Mouse (Mus musculus) heart, embryonic 15.5 days (tissue): Measurements from ENCODE around the gene Nim1k. TPM values are rescaled to one million over a fixed set of nuclear protein-coding genes. Genes with fewer than 3 reads are reported as not detected.
"Not testable (repeated sequence)": the region's sequence is repeated elsewhere in the genome, so short reads cannot be mapped to it uniquely, and the experiment has no call there.

Experiments
- ATAC-seq: fragments of 200-750 bp; cut with Nextera tagmentation; replicated peaks from 2 replicates; pipeline ENCODE4 v1.8.0; 2017; ENCODE audit warnings: low read depth, moderate TSS enrichment; ENCODE audit not compliant: insufficient number of reproducible peaks, insufficient read depth, low FRiP score
- H3K27ac ChIP-seq: fragments of 300-500 bp; sonication (generic); 2 replicates; pipeline ENCODE4 v1.5.1; 2015; ENCODE audit warnings: mild to moderate bottlenecking, inconsistent platforms
- H3K27me3 ChIP-seq: fragments of 300-500 bp; sonication (generic); 2 replicates; pipeline ENCODE4 v1.6.1; 2015; ENCODE audit warnings: inconsistent platforms
- H3K36me3 ChIP-seq: fragments of 300-500 bp; sonication (generic); 2 replicates; pipeline ENCODE4 v1.6.1; 2015; ENCODE audit warnings: mild to moderate bottlenecking, inconsistent platforms
- H3K4me1 ChIP-seq: fragments of 300-500 bp; sonication (generic); replicated peaks from 2 replicates; pipeline ENCODE4 v1.6.1; 2015; ENCODE audit warnings: inconsistent platforms
- H3K4me2 ChIP-seq: fragments of 300-500 bp; sonication (generic); 2 replicates; pipeline ENCODE4 v1.6.1; 2015; ENCODE audit warnings: inconsistent platforms, mild to moderate bottlenecking, moderate library complexity
- H3K4me3 ChIP-seq: fragments of 300-500 bp; sonication (generic); 2 replicates; pipeline ENCODE4 v1.5.1; 2015; ENCODE audit warnings: mild to moderate bottlenecking, inconsistent platforms
- H3K9ac ChIP-seq: fragments of 300-500 bp; sonication (generic); 2 replicates; pipeline ENCODE4 v1.6.1; 2015; ENCODE audit warnings: mild to moderate bottlenecking, inconsistent platforms
- H3K9me3 ChIP-seq: fragments of 300-500 bp; sonication (generic); replicated peaks from 2 replicates; pipeline ENCODE4 v1.6.1; 2016; ENCODE audit warnings: inconsistent platforms
- WGBS: fragments of 180-500 bp; shearing (Covaris S2); methylation state at CpG from one replicate; pipeline ENCODE4 v1.1.7; 2015; ENCODE audit warnings: mixed read lengths; 5-methylcytosine and 5-hydroxymethylcytosine counted together
- polyA plus RNA-seq: library from polyadenylated mRNA; unstranded; fragments of >200 nt; fragmentation: Nextera tagmentation; extraction: Ambion mirVana; gene quantifications from 2 replicates; pipeline ENCODE4 v1.2.1, GENCODE M21; 2015

The Nim1k gene
- polyA plus RNA-seq, 1 experiment from 2014 or later: 0.77 TPM

GRCm38 (mm10) chr13:119706278-119706880, 49.3 kb downstream of the Nim1k start:
- H3K4me2 ChIP-seq, H3K9ac ChIP-seq, H3K4me3 ChIP-seq, ATAC-seq, H3K4me1 ChIP-seq, H3K9me3 ChIP-seq, H3K27ac ChIP-seq, H3K27me3 ChIP-seq: not testable (repeated sequence)
- WGBS: 81% methylated on average over 8 of the region's 8 CpGs
- H3K36me3 ChIP-seq: peaks cover 45% of the 10 kb centered on the region

DNA sequence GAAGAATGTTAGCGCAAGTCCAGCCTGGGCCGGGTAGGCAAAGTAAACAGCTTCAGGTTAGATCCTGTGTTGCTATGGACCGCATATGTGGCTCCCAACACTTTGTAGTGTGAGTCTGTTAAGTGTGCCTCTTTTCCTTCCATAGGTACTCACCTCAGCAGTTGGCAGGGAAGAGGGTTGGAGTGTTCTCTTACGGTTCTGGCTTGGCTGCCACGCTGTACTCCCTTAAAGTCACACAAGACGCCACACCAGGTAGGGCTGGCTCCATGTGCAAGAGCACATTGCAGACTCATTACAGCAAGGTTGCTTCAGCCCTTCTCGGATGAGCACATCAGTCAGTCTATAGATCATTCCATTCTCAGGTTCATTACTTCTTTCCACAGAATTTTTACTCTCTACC, 51.4 kb downstream of the Nim1k start:
- no peaks in the 10 kb centered on the region for H3K9me3 ChIP-seq
- H3K4me3 ChIP-seq: no peak overlapping the region
- no peaks in the 10 kb centered on the region for H3K27me3 ChIP-seq
- H3K36me3 ChIP-seq: peaks cover 62% of the 10 kb centered on the region
- no peak for ATAC-seq
- no peak overlapping the region for H3K4me2 ChIP-seq
- H3K27ac ChIP-seq: no peak overlapping the region
- no peak overlapping the region for H3K9ac ChIP-seq
- WGBS: 92% methylated on average over 7 of the region's 7 CpGs
- H3K4me1 ChIP-seq: no peaks in the 10 kb centered on the region

DNA sequence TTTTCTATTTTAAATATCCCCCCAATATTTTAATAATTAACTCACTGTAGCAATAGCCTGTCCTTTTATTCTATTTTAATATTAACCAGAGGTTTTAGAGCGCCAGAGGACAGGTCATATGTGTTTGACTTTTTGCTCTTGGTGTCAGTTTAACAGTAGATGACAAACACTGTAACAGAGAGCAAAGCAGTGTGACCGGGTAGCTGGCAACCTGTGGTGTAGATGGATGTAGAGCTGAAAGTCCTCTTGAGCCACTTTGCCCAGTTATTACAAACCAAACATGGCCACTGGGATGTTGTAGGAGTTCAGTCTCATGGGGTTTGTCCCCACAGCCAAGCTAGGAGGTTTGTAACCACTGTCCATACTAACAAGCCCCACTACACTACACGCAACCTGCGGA, 57.2 kb downstream of the Nim1k start:
- Histone ChIP-seq H3K27me3 (no peaks in the 10 kb centered on the region), H3K27ac (no peak overlapping the region), H3K36me3 (peaks cover 32% of the 10 kb centered on the region), H3K9ac (no peak overlapping the region), H3K4me2 (no peak overlapping the region), H3K9me3 (no peaks in the 10 kb centered on the region), H3K4me3 (no peak overlapping the region), H3K4me1 (peaks cover 6% of the 10 kb centered on the region; the same call in 1 of the 2 replicates)
- no peak for ATAC-seq
- 91% methylated on average over 4 of the region's 4 CpGs for WGBS

DNA sequence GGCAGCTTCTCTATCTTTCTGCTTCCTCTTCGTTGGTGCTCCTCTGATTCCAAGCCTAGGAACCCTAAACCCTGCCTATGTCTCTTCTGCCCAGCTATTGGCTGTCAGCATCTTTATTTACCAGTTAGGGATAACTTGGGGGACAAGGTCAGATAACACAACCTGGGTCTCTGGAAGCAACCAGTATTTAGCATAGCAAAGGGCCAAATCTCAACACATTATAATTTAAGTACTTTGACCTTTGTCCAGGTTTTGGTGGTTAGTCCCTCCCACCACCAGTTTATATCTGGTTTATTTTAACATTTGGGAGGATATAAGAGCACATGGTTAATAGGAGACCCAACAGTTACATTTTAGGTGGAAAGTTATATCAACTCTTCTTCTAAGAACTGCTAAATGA, 59.2 kb downstream of the Nim1k start:
- WGBS: 78% methylated on average over 1 of the region's 1 CpGs
- H3K36me3 ChIP-seq: peaks cover 20% of the 10 kb centered on the region
- ATAC-seq: no peak
- H3K27me3 ChIP-seq: no peaks in the 10 kb centered on the region
- no peak overlapping the region for H3K9ac ChIP-seq
- H3K4me1 ChIP-seq: peaks cover 16% of the 10 kb centered on the region
- H3K9me3 ChIP-seq: no peaks in the 10 kb centered on the region
- H3K4me2 ChIP-seq: no peak overlapping the region
- no peak overlapping the region for H3K4me3 ChIP-seq
- H3K27ac ChIP-seq: no peak overlapping the region

DNA sequence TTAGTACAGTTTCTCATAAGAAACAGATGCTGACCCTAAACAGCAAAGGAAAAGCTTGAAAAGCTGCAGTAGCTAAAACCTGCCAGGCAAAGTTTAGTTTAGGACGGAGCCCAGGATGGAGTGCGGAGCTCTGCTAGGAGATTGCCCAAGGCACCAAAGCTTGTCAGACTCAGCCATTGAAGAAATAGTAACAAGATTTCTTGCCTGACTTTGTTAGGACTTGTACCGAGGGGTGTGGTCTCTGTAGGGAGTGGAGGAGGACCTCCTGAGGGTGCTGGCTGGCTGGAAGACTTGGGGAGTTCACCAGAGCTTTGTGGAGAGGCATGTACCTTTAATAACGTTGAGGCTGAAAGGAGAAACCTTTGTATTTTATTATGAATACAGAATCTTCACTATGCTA, 60.0 kb downstream of the Nim1k start:
- H3K4me1 ChIP-seq: peaks cover 22% of the 10 kb centered on the region
- no peaks in the 10 kb centered on the region for H3K27me3 ChIP-seq
- H3K27ac ChIP-seq: no peak overlapping the region
- no peak for ATAC-seq
- H3K36me3 ChIP-seq: peaks cover 15% of the 10 kb centered on the region
- no peak overlapping the region for H3K9ac ChIP-seq
- H3K4me3 ChIP-seq: no peak overlapping the region
- WGBS: 70% methylated on average over 4 of the region's 4 CpGs
- H3K9me3 ChIP-seq: no peaks in the 10 kb centered on the region
- no peak overlapping the region for H3K4me2 ChIP-seq

- Histone ChIP-seq H3K4me1 (peaks cover 25% of the 10 kb centered on the region), H3K4me2 (peak overlapping the region; percentile 80; the same call in 1 of the 2 replicates), H3K9ac (peak overlapping the region; percentile 82; the same call in 1 of the 2 replicates), H3K4me3 (peak overlapping the region; percentile 81; the same call in 1 of the 2 replicates)
- H3K36me3 ChIP-seq, ATAC-seq, H3K27me3 ChIP-seq, H3K9me3 ChIP-seq, H3K27ac ChIP-seq: not testable (repeated sequence)
- WGBS: 80% methylated on average over 3 of the region's 3 CpGs
Observed at GRCm38 (mm10) chr13:119691958-119692357, 63.7 kb downstream of the Nim1k start.

GRCm38 (mm10) chr13:119690876-119691620, 64.6 kb downstream of the Nim1k start:
- Histone ChIP-seq H3K9me3 (no peaks in the 10 kb centered on the region), H3K36me3 (0 out of 2 replicates have a peak, but pooled peaks cover 3% of the 10 kb centered on the region), H3K4me1 (peaks cover 25% of the 10 kb centered on the region), H3K4me3 (peak overlapping the region; percentile 81), H3K27me3 (no peaks in the 10 kb centered on the region), H3K4me2 (peak overlapping the region; percentile 80), H3K9ac (peak overlapping the region; percentile 82), H3K27ac (peak overlapping the region; percentile 98)
- WGBS: 3% methylated on average over 7 of the region's 7 CpGs
- ATAC-seq: no peak

DNA sequence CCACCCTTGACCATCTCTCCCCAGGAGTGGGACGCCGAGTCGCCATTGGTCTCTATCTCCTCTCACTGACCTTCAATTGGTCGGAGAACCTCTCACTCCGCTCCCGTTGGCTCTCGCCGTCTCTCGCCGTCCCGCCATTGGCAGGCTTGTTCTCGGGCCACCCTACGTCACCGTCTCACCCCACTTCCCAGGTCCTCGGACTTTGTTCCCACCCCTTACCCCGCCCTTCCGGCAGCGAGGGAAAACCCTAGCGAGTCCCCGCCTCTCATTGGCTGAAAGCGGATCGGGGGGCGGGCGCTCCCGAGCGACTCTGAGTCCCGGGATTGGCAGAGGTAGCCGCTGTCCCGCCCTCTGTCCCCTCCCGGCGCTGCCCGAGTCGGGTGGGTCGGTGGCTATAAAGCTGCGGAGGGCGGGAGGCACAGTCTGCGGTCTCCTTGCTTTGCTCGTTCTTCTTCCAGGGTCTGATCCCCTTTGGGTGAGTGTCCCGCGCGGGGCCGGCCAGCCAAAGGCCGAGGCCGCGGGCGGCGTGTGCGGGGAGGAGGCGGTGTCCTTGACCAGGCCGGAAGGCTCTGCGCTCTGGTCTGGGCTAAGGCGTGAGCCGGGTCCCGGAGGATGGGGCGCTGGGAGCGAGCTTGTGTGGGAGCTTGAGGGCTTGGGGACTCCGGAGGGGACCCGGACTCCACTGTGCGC, 65.5 kb downstream of the Nim1k start, which contains the start of gene Hmgcs1:
Gene Hmgcs1, plus strand, starts transcription at position 341 of the 690 bp plus-strand sequence.
- peak; percentile 99 for ATAC-seq
- Histone ChIP-seq H3K27ac (peak within 1 kb of the TSS; percentile 98), H3K4me1 (peaks cover 21% of the 10 kb centered on the region), H3K36me3 (0 out of 2 replicates have a peak, but pooled peaks cover 3% of the 10 kb centered on the region), H3K9ac (peak within 1 kb of the TSS; percentile 82), H3K27me3 (no peaks in the 10 kb centered on the region), H3K4me2 (peak within 1 kb of the TSS; percentile 80), H3K9me3 (no peaks in the 10 kb centered on the region), H3K4me3 (peak within 1 kb of the TSS; percentile 81)
- under 1% methylated on average over 59 of the region's 59 CpGs for WGBS

GRCm38 (mm10) chr13:119689709-119690038, 66.0 kb downstream of the Nim1k start:
- ATAC-seq: no peak
- Histone ChIP-seq H3K27me3 (no peaks in the 10 kb centered on the region), H3K4me2 (peak overlapping the region; percentile 65), H3K4me3 (peak overlapping the region; percentile 81), H3K9ac (no peak overlapping the region), H3K4me1 (peaks cover 21% of the 10 kb centered on the region), H3K9me3 (no peaks in the 10 kb centered on the region), H3K27ac (peak overlapping the region; percentile 4; the same call in 1 of the 2 replicates), H3K36me3 (0 out of 2 replicates have a peak, but pooled peaks cover 3% of the 10 kb centered on the region)
- WGBS: 9% methylated on average over 5 of the region's 5 CpGs

DNA sequence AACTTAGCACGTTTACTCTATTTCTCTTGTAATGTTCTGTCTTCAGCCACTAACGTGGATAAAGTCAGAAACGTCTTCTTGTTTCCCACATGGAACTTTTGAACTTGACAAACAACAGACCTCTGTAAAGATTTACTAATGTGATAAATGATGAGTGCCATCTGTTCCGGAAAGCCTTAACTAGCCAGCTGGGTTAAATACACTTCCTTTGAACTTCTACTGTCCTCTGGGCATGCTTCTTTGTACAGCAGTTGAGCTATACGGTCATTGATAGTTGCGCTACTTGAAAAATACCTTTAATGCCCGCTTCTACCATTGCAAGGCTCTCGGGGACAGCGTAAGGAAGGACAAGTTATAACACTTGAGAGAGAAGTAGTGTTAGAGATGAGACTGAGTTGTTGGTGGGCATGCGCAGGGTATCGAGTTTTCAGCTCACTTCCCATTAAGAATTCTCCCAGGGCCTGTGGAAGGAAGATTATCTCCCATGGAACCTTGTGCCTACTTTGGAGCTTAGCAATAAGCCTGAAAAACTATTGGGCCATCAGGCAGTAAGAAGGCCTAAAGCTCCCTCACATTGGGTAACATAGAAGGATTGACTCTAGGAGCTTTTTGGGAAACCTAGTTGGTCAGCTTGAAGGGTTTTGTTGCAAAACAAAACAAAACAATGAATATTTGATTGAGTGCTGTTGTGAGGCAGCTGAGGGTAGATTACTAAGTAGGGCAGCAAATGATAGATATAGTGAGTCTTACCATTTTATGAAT, 71.1 kb downstream of the Nim1k start:
- Histone ChIP-seq H3K4me1 (0 out of 2 replicates have a peak, but pooled peaks cover 2% of the 10 kb centered on the region), H3K9ac (no peak overlapping the region), H3K9me3 (no peaks in the 10 kb centered on the region), H3K36me3 (no peaks in the 10 kb centered on the region), H3K27me3 (no peaks in the 10 kb centered on the region), H3K4me3 (no peak overlapping the region), H3K4me2 (no peak overlapping the region), H3K27ac (no peak overlapping the region)
- no peak for ATAC-seq
- WGBS: 70% methylated on average over 11 of the region's 11 CpGs

DNA sequence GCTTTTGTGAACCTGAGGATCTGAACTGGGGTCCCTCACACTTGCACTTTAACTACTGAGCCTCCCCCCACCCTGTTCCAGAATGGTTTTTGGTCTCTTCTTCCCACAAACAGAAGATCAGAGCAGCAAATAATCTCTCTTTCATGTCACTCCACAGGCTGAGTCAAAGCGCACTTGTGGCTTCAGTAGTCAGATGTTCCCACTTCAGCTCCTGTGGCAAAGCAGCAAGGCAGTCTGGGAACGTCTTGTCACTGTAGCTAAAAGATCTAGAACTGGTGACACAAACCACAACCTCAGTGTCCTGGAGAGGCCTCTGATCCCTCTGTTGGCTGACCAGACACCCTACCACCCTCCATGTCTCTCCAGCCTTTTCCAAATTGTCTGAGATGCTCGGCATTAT, 74.5 kb downstream of the Nim1k start:
- Histone ChIP-seq H3K4me3 (no peak overlapping the region), H3K36me3 (no peaks in the 10 kb centered on the region), H3K9ac (no peak overlapping the region), H3K27ac (no peak overlapping the region), H3K4me1 (no peaks in the 10 kb centered on the region), H3K4me2 (no peak overlapping the region), H3K27me3 (no peaks in the 10 kb centered on the region), H3K9me3 (no peaks in the 10 kb centered on the region)
- ATAC-seq: no peak
- 69% methylated on average over 3 of the region's 3 CpGs for WGBS
